Mouse (Mus musculus) lung, postnatal 0 days (tissue): ENCODE results near the gene Hspbap1.

ENCODE experiments used
- CTCF ChIP-seq: IDR thresholded peaks from 2 replicates; pipeline ENCODE4 v1.5.1; 2016; ENCODE audit warnings: antibody characterized with exemption, mild to moderate bottlenecking
- EP300 ChIP-seq: IDR thresholded peaks from 2 replicates; pipeline ENCODE4 v1.6.1; 2016; ENCODE audit warnings: antibody characterized with exemption, mild to moderate bottlenecking, control low read depth

- no peak for TF ChIP-seq CTCF
- TF ChIP-seq EP300 = no peak
Measured at GRCm38 (mm10) chr16:35747417-35748236, 22.5 kb upstream of the Hspbap1 start.
